Mouse (Mus musculus): ENCODE data around the gene Mylk4.
A peak's percentile ranks its signal among the peaks of the same experiment; 100 is the strongest.

The Mylk4 gene

GRCm38 (mm10) chr13:32783816-32784215, at the start of gene Mylk4:
Gene Mylk4, minus strand, starts transcription at chr13:32783954.
- DNase-seq, result no peak

- DNase-seq, result no peak
Measured at GRCm38 (mm10) chr13:32833237-32833636, 49.5 kb upstream of the Mylk4 start.

- DNase-seq, result no peak
Measured at GRCm38 (mm10) chr13:32832776-32833175, 49.0 kb upstream of the Mylk4 start.

GRCm38 (mm10) chr13:32831505-32832273, 47.9 kb upstream of the Mylk4 start:
- no peak for DNase-seq

GRCm38 (mm10) chr13:32828886-32829285, 45.1 kb upstream of the Mylk4 start:
- DNase-seq, result no peak

GRCm38 (mm10) chr13:32827951-32828350, 44.2 kb upstream of the Mylk4 start:
- DNase-seq, result peak; percentile 21

GRCm38 (mm10) chr13:32827111-32827822, 43.5 kb upstream of the Mylk4 start:
- DNase-seq, result no peak

GRCm38 (mm10) chr13:32825546-32825945, 41.8 kb upstream of the Mylk4 start:
- no peak for DNase-seq

- no peak for DNase-seq
Measured at GRCm38 (mm10) chr13:32824377-32825330, 40.9 kb upstream of the Mylk4 start.

GRCm38 (mm10) chr13:32823126-32823525, 39.4 kb upstream of the Mylk4 start:
- DNase-seq, result no peak

- no peak for DNase-seq
Measured at GRCm38 (mm10) chr13:32821671-32822070, 37.9 kb upstream of the Mylk4 start.

- DNase-seq, result no peak
Measured at GRCm38 (mm10) chr13:32819926-32820325, 36.2 kb upstream of the Mylk4 start.

GRCm38 (mm10) chr13:32819241-32819640, 35.5 kb upstream of the Mylk4 start:
- no peak for DNase-seq

- no peak for DNase-seq
Measured at GRCm38 (mm10) chr13:32807624-32808023, 23.9 kb upstream of the Mylk4 start.

- DNase-seq, result peak; percentile 15
Measured at GRCm38 (mm10) chr13:32806820-32807219, 23.1 kb upstream of the Mylk4 start.

- DNase-seq, result no peak
Measured at GRCm38 (mm10) chr13:32803701-32804345, 20.1 kb upstream of the Mylk4 start.

GRCm38 (mm10) chr13:32802259-32803081, 18.7 kb upstream of the Mylk4 start, which contains the start of gene D930007J09Rik:
Gene D930007J09Rik, minus strand, starts transcription at chr13:32802849.
- peak; percentile 59 for DNase-seq

GRCm38 (mm10) chr13:32801693-32802221, 18.0 kb upstream of the Mylk4 start, which contains the start of gene Wrnip1:
Gene Wrnip1, plus strand, starts transcription at chr13:32802038.
- peak; percentile 99 for DNase-seq

GRCm38 (mm10) chr13:32800859-32801258, 17.1 kb upstream of the Mylk4 start:
- DNase-seq, result peak; percentile 18

- no peak for DNase-seq
Measured at GRCm38 (mm10) chr13:32799131-32799530, 15.4 kb upstream of the Mylk4 start.

- DNase-seq, result no peak
Measured at GRCm38 (mm10) chr13:32797085-32797484, 13.3 kb upstream of the Mylk4 start.

Measured in cerebellum, adult 11-12 months (tissue).